Mouse (Mus musculus) B cell, adult (primary cell): ENCODE data around the gene C1qc. TPM values are rescaled to one million over a fixed set of nuclear protein-coding genes. Genes with fewer than 3 reads are reported as not detected.

Source experiments
- total RNA-seq: library from RNA; stranded (reverse); gene quantifications from 4 replicates; pipeline ENCODE4 v1.2.4, GENCODE M21; 2023; ENCODE audit not compliant: inconsistent age

The C1qc gene
- 7.0 to 19.1 TPM (median 13.5 TPM) in 4 replicates for total RNA-seq

GRCm38 (mm10) chr4:136892811-136893210 lies at the start of gene C1qc:
Gene C1qc (minus strand): TSS chr4:136893065.

GRCm38 (mm10) chr4:136898637-136899036 lies 5.8 kb upstream of the C1qc start, which contains the start of gene C1qa:
Gene C1qa (minus strand): TSS chr4:136898803.

GRCm38 (mm10) chr4:136886101-136886500 lies 6.8 kb downstream of the C1qc start, which contains the start of gene C1qb:
Gene C1qb (minus strand): TSS chr4:136886187.

Other genes with a start within 250 kb of the C1qc start
- gene Ephb2, start 57.1 kb downstream of the C1qc start, total RNA-seq, result not detected in 4 replicates
- gene C1qb, start 6.9 kb downstream of the C1qc start, total RNA-seq, result 10.2 to 19.7 TPM (median 13.7 TPM) in 4 replicates
- gene C1qa, start 5.7 kb upstream of the C1qc start, total RNA-seq, result 8.4 to 19.9 TPM (median 11.4 TPM) in 4 replicates
- gene Epha8, start 63.8 kb upstream of the C1qc start, total RNA-seq, result not detected in 4 replicates
- gene Zbtb40, start 155.7 kb upstream of the C1qc start, total RNA-seq, result 24.9 to 25.6 TPM (median 25.1 TPM) in 4 replicates